Mouse (Mus musculus) layer of hippocampus, adult 2 months (tissue): ENCODE data around the gene Exosc10. TPM values are rescaled to one million over a fixed set of nuclear protein-coding genes. Genes with fewer than 3 reads are reported as not detected.

Source experiments
- DNase-seq, 2 experiments: peaks; one replicate each; pipeline ENCODE4 v3.0.0; 2022; ENCODE audit warnings: low spot score in 2 of 2
- H3K27ac ChIP-seq: fragments of 200-600 bp; 2 replicates; pipeline ENCODE4 v1.8.1; 2022
- H3K4me3 ChIP-seq: fragments of 200-600 bp; 2 replicates; pipeline ENCODE4 v1.8.1; 2022; ENCODE audit warnings: mild to moderate bottlenecking
- CTCF ChIP-seq: fragments of 200-600 bp; conservative IDR thresholded peaks from 2 replicates; pipeline ENCODE4 v1.8.1; 2022; ENCODE audit warnings: antibody characterized with exemption, mild to moderate bottlenecking, moderate library complexity
- total RNA-seq, 2 experiments: library from RNA; stranded (reverse); gene quantifications; 2 replicates each; pipeline ENCODE4 v1.2.3; 2021

Exosc10 gene
- total RNA-seq, 2 experiments from 2014 or later = 49.0 to 56.8 TPM

- TF ChIP-seq CTCF = no peak
- DNase-seq = no peak
- Histone ChIP-seq H3K27ac (peak overlapping the region; percentile 88), H3K4me3 (no peak overlapping the region)
Observed at GRCm38 (mm10) chr4:148603376-148604139, 45.3 kb downstream of the Exosc10 start.

GRCm38 (mm10) chr4:148604141-148604540 lies 45.9 kb downstream of the Exosc10 start:
- Histone ChIP-seq H3K4me3 (no peak overlapping the region), H3K27ac (peak overlapping the region; percentile 88)
- DNase-seq = peak; percentile 68 to 86
- TF ChIP-seq CTCF = no peak

- peak in 1 of 2 experiments; percentile 68 for DNase-seq
- peak overlapping the region; percentile 88 for H3K27ac ChIP-seq
Observed at GRCm38 (mm10) chr4:148604541-148605165, 46.4 kb downstream of the Exosc10 start.

GRCm38 (mm10) chr4:148607758-148608157 lies 49.5 kb downstream of the Exosc10 start:
- Histone ChIP-seq H3K4me3 (no peak overlapping the region), H3K27ac (0 out of 2 replicates have a peak overlapping the region, but pooled peaks have one; percentile 14)
- peak; percentile 66 to 83 for DNase-seq
- TF ChIP-seq CTCF = peak; percentile 97

More at GRCm38 (mm10) chr4:148604541-148605165, 46.4 kb downstream of the Exosc10 start:
- TF ChIP-seq CTCF = peak; percentile 87
- H3K4me3 ChIP-seq = no peak overlapping the region

GRCm38 (mm10) chr4:148609805-148610204 lies 51.6 kb downstream of the Exosc10 start:
- Histone ChIP-seq H3K27ac (no peak overlapping the region), H3K4me3 (no peak overlapping the region)
- no peak for TF ChIP-seq CTCF
- DNase-seq = no peak

GRCm38 (mm10) chr4:148610631-148611364 lies 52.6 kb downstream of the Exosc10 start:
- no peak overlapping the region for H3K4me3 ChIP-seq
- TF ChIP-seq CTCF = no peak
- no peak for DNase-seq
- H3K27ac ChIP-seq = no peak overlapping the region

- no peak overlapping the region for H3K27ac ChIP-seq
- DNase-seq = no peak
Observed at GRCm38 (mm10) chr4:148612557-148612956, 54.3 kb downstream of the Exosc10 start.

GRCm38 (mm10) chr4:148613738-148614137 lies 55.5 kb downstream of the Exosc10 start:
- Histone ChIP-seq H3K4me3 (no peak overlapping the region), H3K27ac (peak overlapping the region; percentile 11; the same call in 1 of the 2 replicates)
- no peak for TF ChIP-seq CTCF
- no peak for DNase-seq

More at GRCm38 (mm10) chr4:148612557-148612956, 54.3 kb downstream of the Exosc10 start:
- TF ChIP-seq CTCF = no peak
- H3K4me3 ChIP-seq = no peak overlapping the region

GRCm38 (mm10) chr4:148619805-148620204 lies 61.6 kb downstream of the Exosc10 start:
- no peak overlapping the region for H3K4me3 ChIP-seq
- DNase-seq = no peak
- TF ChIP-seq CTCF = no peak
- H3K27ac ChIP-seq = no peak overlapping the region

- no peak for TF ChIP-seq CTCF
- no peak overlapping the region for H3K27ac ChIP-seq
- H3K4me3 ChIP-seq = no peak overlapping the region
- DNase-seq = no peak
Observed at GRCm38 (mm10) chr4:148620718-148621117, 62.5 kb downstream of the Exosc10 start.

GRCm38 (mm10) chr4:148622485-148622884 lies 64.3 kb downstream of the Exosc10 start:
- H3K27ac ChIP-seq = no peak overlapping the region
- DNase-seq = no peak
- H3K4me3 ChIP-seq = no peak overlapping the region
- TF ChIP-seq CTCF = no peak

GRCm38 (mm10) chr4:148623609-148624008 lies 65.4 kb downstream of the Exosc10 start:
- no peak overlapping the region for H3K27ac ChIP-seq
- no peak for TF ChIP-seq CTCF
- DNase-seq = no peak

GRCm38 (mm10) chr4:148625010-148625409 lies 66.8 kb downstream of the Exosc10 start:
- Histone ChIP-seq H3K27ac (no peak overlapping the region), H3K4me3 (peak overlapping the region; percentile 99)
- no peak for DNase-seq
- TF ChIP-seq CTCF = no peak

More at GRCm38 (mm10) chr4:148623609-148624008, 65.4 kb downstream of the Exosc10 start:
- H3K4me3 ChIP-seq = no peak overlapping the region
